Mouse (Mus musculus) liver, embryonic 14.5 days (tissue): Measurements from ENCODE around the gene Cnnm3. TPM values are rescaled to one million over a fixed set of nuclear protein-coding genes. Genes with fewer than 3 reads are reported as not detected.

Experiments
- ATAC-seq: fragments of 200-750 bp; cut with Nextera tagmentation; 2 replicates; pipeline ENCODE4 v1.8.0; 2017; ENCODE audit warnings: moderate number of reproducible peaks, mild to moderate bottlenecking, moderate library complexity; ENCODE audit not compliant: insufficient read depth
- DNase-seq, 3 experiments: peaks; one replicate each; pipeline ENCODE4 v3.0.0-alpha.2; 2012 to 2013; ENCODE audit warnings: low read depth in 3 of 3, low spot score in 3 of 3
- H3K27ac ChIP-seq: fragments of 300-500 bp; sonication (generic); 2 replicates; pipeline ENCODE4 v1.5.1; 2014; ENCODE audit warnings: moderate library complexity, mild to moderate bottlenecking, control low read depth, inconsistent platforms
- H3K27me3 ChIP-seq: fragments of 300-500 bp; sonication (generic); 2 replicates; pipeline ENCODE4 v1.6.1; 2014; ENCODE audit warnings: mild to moderate bottlenecking, low read length, moderate library complexity; ENCODE audit not compliant: control insufficient read depth, insufficient read depth
- H3K36me3 ChIP-seq: fragments of 300-500 bp; sonication (generic); replicated peaks from 2 replicates; pipeline ENCODE4 v1.6.1; 2014; ENCODE audit warnings: low read depth; ENCODE audit not compliant: control insufficient read depth, insufficient read depth
- H3K4me1 ChIP-seq, 2 experiments: fragments of 200-500 bp in 1 of 2; fragments of 300-500 bp in 1 of 2; sonication (generic) in 1 of 2; replicated peaks; 2 replicates each; pipeline ENCODE4 v1.6.1; 2012 to 2014; ENCODE audit warnings: antibody characterized with exemption in 1 of 2, inconsistent platforms in 1 of 2, low read length in 1 of 2; ENCODE audit not compliant: control insufficient read depth in 2 of 2, insufficient read depth in 2 of 2
- H3K4me2 ChIP-seq: fragments of 300-500 bp; sonication (generic); 2 replicates; pipeline ENCODE4 v1.6.1; 2014; ENCODE audit warnings: low read depth, mild to moderate bottlenecking, control low read depth, moderate library complexity
- H3K4me3 ChIP-seq, 2 experiments: fragments of 200-500 bp in 1 of 2; fragments of 300-500 bp in 1 of 2; sonication (generic) in 1 of 2; 2 replicates each; pipeline ENCODE4 v1.5.1; 2012 to 2014; ENCODE audit warnings: low read depth in 2 of 2, low read length in 2 of 2, mild to moderate bottlenecking in 2 of 2, control low read depth in 1 of 2, inconsistent platforms in 1 of 2, moderate library complexity in 1 of 2; ENCODE audit not compliant: insufficient read depth in 1 of 2
- H3K9ac ChIP-seq: fragments of 300-500 bp; sonication (generic); replicated peaks from 2 replicates; pipeline ENCODE4 v1.6.1; 2014; ENCODE audit warnings: mild to moderate bottlenecking, control low read depth, moderate library complexity
- H3K9me3 ChIP-seq: fragments of 300-500 bp; sonication (generic); 2 replicates; pipeline ENCODE4 v1.6.1; 2016; ENCODE audit warnings: low read length, mixed read lengths; ENCODE audit not compliant: control insufficient read depth
- CTCF ChIP-seq: IDR thresholded peaks from 2 replicates; pipeline ENCODE4 v1.5.1; 2016; ENCODE audit warnings: antibody characterized with exemption, low read depth, control low read depth
- EP300 ChIP-seq: IDR thresholded peaks from 2 replicates; pipeline ENCODE4 v1.6.1; 2016; ENCODE audit warnings: antibody characterized with exemption, low read depth
- WGBS: fragments of 180-500 bp; shearing (Covaris S2); extraction: QIAGEN DNeasy Blood & Tissue Kit; methylation state at CpG from one replicate; pipeline ENCODE4 v1.1.7; 2014; ENCODE audit not compliant: insufficient replicate concordance; 5-methylcytosine and 5-hydroxymethylcytosine counted together
- polyA plus RNA-seq, 2 experiments: library from polyadenylated mRNA; depleted of rRNA in 1 of 2; stranded (reverse) in 1 of 2; unstranded in 1 of 2; fragments of >200 nt; fragmentation: Nextera tagmentation in 1 of 2; extraction: Ambion mirVana in 1 of 2; gene quantifications; 2 replicates each; pipeline versions ENCODE4 v1.2.1 to v1.2.3; 2012 to 2014

Gene Cnnm3
- polyA plus RNA-seq, 2 experiments: 0.86 to 3.7 TPM

DNA sequence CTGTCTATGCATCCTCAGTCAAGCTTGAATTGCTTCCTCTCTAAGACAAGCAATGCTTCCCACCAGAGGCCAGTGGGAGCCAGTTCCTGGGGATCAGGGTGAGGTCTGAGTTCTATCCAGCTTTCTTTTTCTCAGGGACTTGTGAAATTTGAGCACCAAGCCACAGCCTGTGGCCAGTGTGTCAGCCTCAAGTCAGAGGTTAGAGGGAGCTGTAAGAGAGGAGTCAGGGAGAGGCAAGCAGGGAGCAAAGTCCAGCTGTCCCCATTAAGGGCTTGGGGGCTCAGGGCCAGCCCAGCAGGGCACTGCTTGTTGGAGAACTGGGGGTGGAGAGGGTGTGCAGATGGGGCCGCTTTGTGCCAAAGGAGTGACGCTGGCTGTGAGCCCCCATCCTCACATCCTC, 51.5 kb downstream of the Cnnm3 start:
- H3K27ac ChIP-seq: no peak overlapping the region
- H3K9ac ChIP-seq: no peak overlapping the region
- H3K9me3 ChIP-seq: no peaks in the 10 kb centered on the region
- peaks cover 0 to 10% of the 10 kb centered on the region in 2 experiments; a peak in 2 of 4 replicates for H3K4me1 ChIP-seq
- 70% methylated on average over 2 of the region's 2 CpGs for WGBS
- TF ChIP-seq EP300: no peak
- no peak for TF ChIP-seq CTCF
- no peak overlapping the region for H3K4me3 ChIP-seq
- DNase-seq: no peak
- no peak overlapping the region for H3K4me2 ChIP-seq
- ATAC-seq: no peak
- no peaks in the 10 kb centered on the region for H3K36me3 ChIP-seq
- peaks cover 30% of the 10 kb centered on the region for H3K27me3 ChIP-seq

DNA sequence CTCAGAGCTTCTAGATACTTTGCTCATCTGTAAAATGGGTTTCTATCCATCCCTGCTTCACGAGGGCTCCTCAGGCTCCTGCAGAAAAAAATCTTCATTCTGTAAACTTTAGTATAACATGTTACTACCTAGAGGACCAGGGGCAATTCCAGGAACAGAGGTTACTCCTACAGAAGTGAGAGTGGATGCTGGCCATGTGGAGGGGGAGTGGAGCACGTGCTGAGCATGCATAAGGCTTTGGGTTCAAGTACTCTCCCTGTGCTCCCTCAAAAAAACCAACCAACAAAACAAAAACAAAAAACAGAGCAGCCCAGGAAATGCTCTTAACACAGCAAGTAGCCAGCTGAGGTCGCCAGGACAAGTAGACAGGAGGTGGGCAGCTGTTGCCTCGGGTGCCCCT, 52.0 kb downstream of the Cnnm3 start:
- Histone ChIP-seq H3K9ac (no peak overlapping the region), H3K4me1 (peaks cover 0 to 10% of the 10 kb centered on the region in 2 experiments; a peak in 2 of 4 replicates), H3K27me3 (peaks cover 26% of the 10 kb centered on the region), H3K27ac (no peak overlapping the region), H3K4me3 (no peak overlapping the region), H3K4me2 (no peak overlapping the region), H3K9me3 (no peaks in the 10 kb centered on the region), H3K36me3 (no peaks in the 10 kb centered on the region)
- TF ChIP-seq CTCF: no peak
- no peak for TF ChIP-seq EP300
- 29% methylated on average over 4 of the region's 4 CpGs for WGBS
- ATAC-seq: no peak
- no peak for DNase-seq

DNA sequence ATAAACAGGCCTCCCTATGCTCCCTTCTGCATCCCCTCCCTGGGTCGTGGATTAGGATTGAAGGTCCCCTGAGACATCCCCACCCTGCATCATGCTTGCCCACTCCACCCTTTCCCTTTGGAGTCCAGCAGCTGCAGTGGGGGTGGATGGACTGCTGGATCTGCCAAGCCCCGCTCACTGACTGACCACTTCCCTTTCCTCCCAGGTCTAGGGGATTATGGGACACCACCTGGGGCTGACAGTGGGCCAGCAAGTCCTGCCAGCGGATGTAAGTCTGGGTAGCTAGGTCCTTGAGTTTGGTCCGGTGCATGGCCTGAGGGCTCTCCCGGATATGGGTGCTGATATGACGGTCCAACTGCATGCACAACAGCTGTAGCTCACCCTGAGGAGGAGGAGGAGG, 52.4 kb downstream of the Cnnm3 start:
- H3K36me3 ChIP-seq: no peaks in the 10 kb centered on the region
- peaks cover 0 to 10% of the 10 kb centered on the region in 2 experiments; a peak in 2 of 4 replicates for H3K4me1 ChIP-seq
- H3K4me3 ChIP-seq: no peak overlapping the region
- no peak for TF ChIP-seq EP300
- no peak for TF ChIP-seq CTCF
- peaks cover 21% of the 10 kb centered on the region for H3K27me3 ChIP-seq
- H3K9ac ChIP-seq: no peak overlapping the region
- no peaks in the 10 kb centered on the region for H3K9me3 ChIP-seq
- no peak for ATAC-seq
- H3K27ac ChIP-seq: no peak overlapping the region
- no peak overlapping the region for H3K4me2 ChIP-seq
- 41% methylated on average over 6 of the region's 6 CpGs for WGBS
- no peak for DNase-seq

DNA sequence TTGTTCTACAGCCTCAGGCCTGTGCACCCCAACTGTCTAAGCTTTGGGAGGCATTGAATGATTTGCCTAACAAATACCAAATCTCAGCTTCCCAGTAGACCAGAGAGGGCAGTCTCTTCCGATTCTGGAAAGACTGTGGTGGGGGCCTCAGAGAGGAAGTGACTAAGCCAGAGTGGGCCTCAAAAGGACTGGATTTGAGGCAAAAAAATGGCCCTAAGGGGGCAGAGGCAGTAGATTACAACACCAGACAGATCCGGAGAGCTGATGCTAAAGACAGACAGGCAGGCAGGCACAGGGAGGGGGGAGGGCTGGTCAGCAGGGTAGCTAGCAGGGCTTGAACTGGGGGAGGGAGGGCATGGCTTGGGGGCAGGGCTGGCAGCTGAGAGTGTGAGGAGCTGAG, 54.8 kb downstream of the Cnnm3 start:
- WGBS: 2% methylated on average over 2 of the region's 2 CpGs
- Histone ChIP-seq H3K9ac (no peak overlapping the region), H3K4me3 (no peak overlapping the region), H3K27ac (no peak overlapping the region), H3K27me3 (peaks cover under 1% of the 10 kb centered on the region; the same call in 1 of the 2 replicates), H3K4me1 (peaks cover 0 to 10% of the 10 kb centered on the region in 2 experiments; a peak in 2 of 4 replicates), H3K36me3 (no peaks in the 10 kb centered on the region), H3K4me2 (no peak overlapping the region), H3K9me3 (no peaks in the 10 kb centered on the region)
- DNase-seq (no peak), ATAC-seq (no peak)
- no peak for TF ChIP-seq CTCF
- TF ChIP-seq EP300: no peak

DNA sequence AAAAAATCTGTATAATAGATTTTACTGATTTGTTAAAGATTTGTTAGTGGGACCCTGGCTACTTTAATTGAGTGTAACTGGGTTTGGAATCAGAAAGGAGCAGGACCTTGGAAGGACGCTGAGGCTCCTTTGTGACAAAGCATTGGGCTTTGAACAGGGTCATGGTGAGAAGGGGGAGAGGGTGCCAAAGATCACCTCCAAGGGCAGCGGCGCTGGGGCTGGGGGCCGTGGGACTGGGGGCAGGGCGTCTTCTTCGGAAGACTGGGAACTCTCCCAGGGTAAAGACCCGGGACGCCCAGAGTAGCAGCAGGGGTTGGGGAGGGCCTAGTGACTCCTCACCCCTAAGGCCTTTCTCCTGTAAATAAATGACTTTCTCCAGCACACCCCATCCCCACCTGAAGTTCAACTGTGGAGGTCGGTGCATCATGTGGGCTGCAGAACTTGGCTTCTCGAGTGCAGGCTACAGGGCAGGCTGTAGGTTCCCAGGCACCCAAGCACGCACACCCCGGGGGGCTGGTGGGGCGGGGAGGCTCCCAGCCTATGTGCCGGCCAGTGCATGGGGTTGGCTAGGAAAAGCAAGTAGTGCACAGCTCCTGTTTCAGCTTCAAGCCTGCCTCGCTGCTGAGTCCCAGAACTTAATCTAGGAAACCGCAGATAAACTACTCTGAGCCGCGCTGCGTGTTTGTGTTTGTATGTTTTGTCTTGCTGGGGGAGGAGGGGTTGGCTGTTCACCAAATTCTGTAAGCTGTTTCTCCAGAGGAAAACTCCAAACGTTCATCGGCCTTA, 56.3 kb downstream of the Cnnm3 start:
- Histone ChIP-seq H3K4me2 (no peak overlapping the region), H3K4me3 (no peak overlapping the region), H3K36me3 (no peaks in the 10 kb centered on the region), H3K9me3 (no peaks in the 10 kb centered on the region), H3K4me1 (peaks cover 0 to 3% of the 10 kb centered on the region in 2 experiments; a peak in 2 of 4 replicates), H3K27me3 (no peaks in the 10 kb centered on the region), H3K27ac (no peak overlapping the region), H3K9ac (no peak overlapping the region)
- TF ChIP-seq EP300 (no peak), CTCF (no peak)
- 56% methylated on average over 21 of the region's 21 CpGs for WGBS
- DNase-seq (no peak), ATAC-seq (no peak)
